Mouse (Mus musculus) midbrain, embryonic 13.5 days (tissue): ENCODE data around the gene Ncan. TPM values are rescaled to one million over a fixed set of nuclear protein-coding genes. Genes with fewer than 3 reads are reported as not detected.

Experiments used
- ATAC-seq: fragments of 200-750 bp; cut with Nextera tagmentation; 2 replicates; pipeline ENCODE4 v1.8.0; 2017; ENCODE audit warnings: mild to moderate bottlenecking, moderate TSS enrichment, moderate library complexity
- H3K27ac ChIP-seq: fragments of 300-500 bp; sonication (generic); 2 replicates; pipeline ENCODE4 v1.5.1; 2015; ENCODE audit warnings: inconsistent platforms, mild to moderate bottlenecking, moderate library complexity
- H3K27me3 ChIP-seq: fragments of 300-500 bp; sonication (generic); 2 replicates; pipeline ENCODE4 v1.6.1; 2015; ENCODE audit warnings: mild to moderate bottlenecking, inconsistent platforms
- H3K36me3 ChIP-seq: fragments of 300-500 bp; sonication (generic); 2 replicates; pipeline ENCODE4 v1.6.1; 2015; ENCODE audit warnings: mild to moderate bottlenecking, inconsistent platforms
- H3K4me1 ChIP-seq: fragments of 300-500 bp; sonication (generic); replicated peaks from 2 replicates; pipeline ENCODE4 v1.6.1; 2015; ENCODE audit warnings: inconsistent platforms
- H3K4me2 ChIP-seq: fragments of 300-500 bp; sonication (generic); replicated peaks from 2 replicates; pipeline ENCODE4 v1.6.1; 2015; ENCODE audit warnings: moderate library complexity, mild to moderate bottlenecking, inconsistent platforms
- H3K4me3 ChIP-seq: fragments of 300-500 bp; sonication (generic); replicated peaks from 2 replicates; pipeline ENCODE4 v1.5.1; 2015; ENCODE audit warnings: mild to moderate bottlenecking, inconsistent platforms
- H3K9ac ChIP-seq: fragments of 300-500 bp; sonication (generic); replicated peaks from 2 replicates; pipeline ENCODE4 v1.6.1; 2015; ENCODE audit warnings: mild to moderate bottlenecking, inconsistent platforms
- H3K9me3 ChIP-seq: fragments of 300-500 bp; sonication (generic); 2 replicates; pipeline ENCODE4 v1.6.1; 2016; ENCODE audit warnings: mild to moderate bottlenecking, inconsistent platforms
- WGBS: fragments of 180-500 bp; shearing (Covaris S2); methylation state at CpG from one replicate; pipeline ENCODE4 v1.1.7; 2015; 5-methylcytosine and 5-hydroxymethylcytosine counted together
- polyA plus RNA-seq: library from polyadenylated mRNA; unstranded; fragments of >200 nt; fragmentation: Nextera tagmentation; extraction: Ambion mirVana; gene quantifications from 2 replicates; pipeline ENCODE4 v1.2.1, GENCODE M21; 2015

Ncan gene
- polyA plus RNA-seq, 1 experiment from 2014 or later, result 146 TPM

DNA sequence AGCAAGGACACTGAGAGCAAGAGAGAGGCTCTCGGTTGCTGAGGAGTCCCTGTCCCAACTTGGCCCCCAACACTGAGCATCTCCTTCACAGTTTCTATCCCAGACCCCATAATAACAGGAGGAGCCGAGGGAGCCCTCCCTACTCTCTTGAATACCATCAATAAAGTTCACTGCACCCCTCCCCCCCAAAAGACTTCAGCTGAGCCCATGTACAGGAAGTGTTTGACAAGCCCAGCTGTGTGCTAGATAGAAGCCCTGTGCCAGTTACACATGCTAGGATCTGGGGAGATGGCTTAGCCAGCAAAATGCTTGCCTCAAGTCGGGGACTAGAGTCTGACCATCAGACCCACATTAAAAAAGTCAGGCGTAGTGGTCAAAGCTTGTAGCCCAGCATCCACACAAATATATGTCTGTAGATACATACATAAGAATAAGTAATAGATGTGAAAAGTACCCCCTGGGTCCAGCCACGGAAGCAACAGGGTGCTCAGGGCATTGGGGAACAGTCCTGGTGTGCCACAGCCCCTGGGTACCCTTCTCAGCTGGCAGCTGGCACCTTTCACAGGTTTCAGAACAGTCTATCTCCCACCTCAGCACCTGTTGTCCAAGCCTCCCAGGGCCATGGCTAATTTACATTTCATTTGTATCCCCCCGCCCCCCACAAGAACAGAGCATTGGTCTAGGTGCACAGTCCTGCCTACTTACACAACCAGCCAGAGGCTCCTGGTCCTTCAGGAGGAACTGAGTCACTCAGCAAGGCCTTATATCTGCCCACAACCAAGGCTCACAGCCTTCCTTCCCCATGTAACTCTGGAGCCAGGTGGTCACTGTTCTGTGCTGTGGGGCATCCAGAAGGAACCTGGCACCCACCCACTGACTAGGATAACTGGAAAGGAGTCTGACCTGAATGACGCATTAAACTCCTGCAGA is 27.3 kb upstream of the Ncan start:
- Histone ChIP-seq H3K27me3 (0 out of 2 replicates have a peak, but pooled peaks cover 2% of the 10 kb centered on the region), H3K36me3 (peaks cover 43% of the 10 kb centered on the region), H3K4me3 (no peak overlapping the region), H3K4me1 (peaks cover 8% of the 10 kb centered on the region; the same call in 1 of the 2 replicates), H3K9ac (no peak overlapping the region), H3K4me2 (no peak overlapping the region), H3K9me3 (no peaks in the 10 kb centered on the region), H3K27ac (no peak overlapping the region)
- 87% methylated on average over 7 of the region's 7 CpGs for WGBS
- ATAC-seq, result no peak

DNA sequence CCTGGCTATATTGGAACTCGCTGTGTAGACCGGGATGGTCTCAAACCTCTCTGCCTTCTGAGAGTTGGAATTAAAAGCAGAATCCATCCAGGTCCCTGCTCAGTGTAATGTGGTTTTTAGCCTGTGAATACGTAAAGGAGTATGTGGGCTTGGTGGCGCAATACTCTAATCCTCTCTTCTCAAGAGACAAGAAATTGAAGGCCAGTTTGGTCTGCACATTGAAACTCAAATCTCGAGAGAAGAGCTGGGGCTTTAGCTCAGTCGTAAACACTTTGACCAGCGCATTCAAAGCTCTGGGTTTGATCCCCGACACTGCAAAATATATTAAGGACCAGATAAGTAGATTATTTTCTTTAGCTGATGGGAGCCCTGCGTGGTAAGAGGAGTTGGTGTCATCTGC is 19.3 kb upstream of the Ncan start:
- Histone ChIP-seq H3K27me3 (no peaks in the 10 kb centered on the region), H3K27ac (peak overlapping the region; percentile 86), H3K36me3 (peaks cover 49% of the 10 kb centered on the region), H3K4me2 (peak overlapping the region; percentile 70), H3K9ac (peak overlapping the region; percentile 79), H3K4me3 (peak overlapping the region; percentile 84), H3K9me3 (no peaks in the 10 kb centered on the region), H3K4me1 (peaks cover 24% of the 10 kb centered on the region)
- WGBS, result 12% methylated on average over 9 of the region's 9 CpGs
- no peak for ATAC-seq

DNA sequence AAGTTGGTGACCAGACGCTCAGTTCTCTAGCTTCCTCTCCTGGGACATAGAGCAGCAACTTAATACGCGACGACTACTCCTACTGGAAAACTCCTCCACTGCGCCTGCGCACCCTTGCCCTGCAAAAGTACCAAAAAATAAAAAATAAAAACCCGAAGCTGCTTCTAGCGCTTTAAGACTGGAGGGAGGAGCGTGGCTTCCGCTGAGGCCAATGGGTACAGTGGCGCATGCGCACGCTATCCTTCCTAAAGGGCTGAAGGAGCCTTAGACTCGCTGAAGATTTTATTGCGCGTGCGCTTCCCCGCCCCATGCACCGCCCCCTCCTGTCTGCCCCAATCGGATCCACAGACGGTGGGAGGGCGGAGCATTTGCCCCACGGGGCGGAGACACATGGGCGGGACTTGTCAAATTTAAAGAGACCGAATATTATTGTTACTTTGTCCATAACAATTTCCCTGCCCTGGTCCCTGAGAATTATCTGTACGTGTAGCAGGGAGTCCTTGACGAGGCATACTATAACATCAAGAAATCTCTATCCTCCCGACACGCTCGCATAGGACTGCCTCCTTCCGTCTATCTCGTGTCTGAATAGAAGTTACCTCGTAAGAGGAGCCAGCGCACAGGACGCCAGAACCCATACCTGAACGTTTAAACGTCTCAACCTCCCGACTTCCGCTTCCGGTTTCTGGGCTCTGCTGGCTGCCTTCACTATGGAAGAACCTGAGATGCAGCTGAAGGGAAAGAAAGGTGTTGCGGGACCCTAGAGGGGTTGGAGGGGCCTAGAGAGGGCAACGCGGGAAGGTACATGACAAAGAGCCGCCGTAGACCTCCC is 18.6 kb upstream of the Ncan start, which contains the start of the genes Rfxank, Borcs8 and Mef2b:
Gene Rfxank (minus strand): TSS at position 129 of the 832 bp plus-strand sequence.
Gene Borcs8 (plus strand): TSS at position 474 of the 832 bp plus-strand sequence.
Gene Mef2b (plus strand): TSS at position 686 of the 832 bp plus-strand sequence.
- Histone ChIP-seq H3K27ac (peak within 1 kb of the TSS; percentile 86), H3K4me2 (peak within 1 kb of the TSS; percentile 70), H3K27me3 (no peaks in the 10 kb centered on the region), H3K36me3 (peaks cover 49% of the 10 kb centered on the region), H3K9me3 (no peaks in the 10 kb centered on the region), H3K4me3 (peak within 1 kb of the TSS; percentile 84), H3K9ac (peak within 1 kb of the TSS; percentile 79), H3K4me1 (peaks cover 24% of the 10 kb centered on the region)
- peak; percentile 97 for ATAC-seq
- under 1% methylated on average over 46 of the region's 46 CpGs for WGBS

DNA sequence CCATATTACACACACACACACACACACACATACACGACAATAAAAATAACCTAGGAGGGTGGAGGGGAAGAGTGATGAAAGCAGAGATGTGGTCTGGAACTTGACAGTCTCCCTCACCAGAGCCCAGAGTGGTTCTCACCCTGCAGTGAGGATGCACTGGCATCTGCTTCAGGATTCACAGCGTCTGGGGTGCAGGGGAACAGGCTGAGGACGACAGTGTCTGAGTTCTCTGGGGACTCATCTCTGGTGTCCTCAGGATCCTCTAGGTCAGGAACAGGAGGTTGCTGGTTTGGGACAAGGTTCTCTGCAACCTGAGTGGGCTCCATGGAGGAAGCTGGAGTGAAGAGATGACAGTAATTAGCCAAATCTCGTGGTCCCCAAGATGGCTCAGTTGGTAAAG is 17.2 kb upstream of the Ncan start:
- Histone ChIP-seq H3K27me3 (no peaks in the 10 kb centered on the region), H3K36me3 (peaks cover 49% of the 10 kb centered on the region), H3K9me3 (no peaks in the 10 kb centered on the region), H3K4me2 (peak overlapping the region; percentile 70), H3K27ac (no peak overlapping the region), H3K9ac (peak overlapping the region; percentile 63; the same call in 1 of the 2 replicates), H3K4me1 (peaks cover 24% of the 10 kb centered on the region), H3K4me3 (peak overlapping the region; percentile 84)
- WGBS, result 77% methylated on average over 4 of the region's 4 CpGs
- ATAC-seq, result no peak

DNA sequence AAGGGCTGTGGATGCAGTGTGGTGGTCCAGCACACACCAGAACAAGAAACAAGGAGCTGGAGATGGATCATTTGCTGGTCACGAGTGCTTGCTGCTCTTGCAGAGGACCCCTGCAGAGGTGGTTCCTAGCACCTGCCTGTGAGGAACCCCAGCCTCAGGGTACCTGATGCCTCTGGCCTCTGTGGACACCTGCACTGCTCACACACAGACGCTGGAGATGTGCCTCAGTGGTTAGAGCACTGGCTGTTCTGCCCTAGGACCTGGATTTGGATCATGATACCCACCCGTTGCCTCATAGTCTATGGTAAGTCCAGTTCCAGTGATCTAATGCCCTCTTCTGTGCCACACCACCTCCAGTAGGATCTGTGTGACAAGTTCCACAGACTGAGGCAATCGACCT is 15.9 kb upstream of the Ncan start:
- Histone ChIP-seq H3K9ac (no peak overlapping the region), H3K4me2 (no peak overlapping the region), H3K9me3 (no peaks in the 10 kb centered on the region), H3K27me3 (no peaks in the 10 kb centered on the region), H3K27ac (no peak overlapping the region), H3K36me3 (peaks cover 40% of the 10 kb centered on the region), H3K4me3 (no peak overlapping the region), H3K4me1 (peaks cover 27% of the 10 kb centered on the region)
- 89% methylated on average over 4 of the region's 4 CpGs for WGBS
- ATAC-seq, result no peak

DNA sequence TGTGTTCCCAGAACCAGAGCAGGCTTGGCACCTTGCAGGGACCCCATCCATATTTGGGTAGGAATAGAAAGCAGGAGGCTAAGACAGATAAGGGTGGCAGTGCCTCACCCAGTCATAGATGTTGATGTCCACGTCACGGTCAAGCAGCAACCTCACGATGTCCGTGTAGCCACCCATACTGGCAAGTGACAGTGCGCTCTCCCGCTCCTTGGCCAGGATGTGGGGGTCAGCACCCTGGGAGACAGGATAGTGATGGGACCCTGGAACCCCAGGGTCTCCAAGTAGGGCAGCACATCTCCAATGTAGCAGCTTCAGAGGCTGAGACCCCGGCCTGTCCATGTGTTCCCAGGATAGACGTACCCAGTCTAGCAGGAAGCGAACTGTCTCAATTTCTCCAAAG is 14.3 kb upstream of the Ncan start:
- H3K4me2 ChIP-seq, result no peak overlapping the region
- no peak overlapping the region for H3K9ac ChIP-seq
- 96% methylated on average over 9 of the region's 9 CpGs for whole genome bisulfite sequencing
- peaks cover 40% of the 10 kb centered on the region for H3K36me3 ChIP-seq
- ATAC-seq, result no peak
- no peaks in the 10 kb centered on the region for H3K9me3 ChIP-seq
- H3K27me3 ChIP-seq, result no peaks in the 10 kb centered on the region
- H3K4me3 ChIP-seq, result no peak overlapping the region
- H3K27ac ChIP-seq, result no peak overlapping the region
- peaks cover 22% of the 10 kb centered on the region for H3K4me1 ChIP-seq

DNA sequence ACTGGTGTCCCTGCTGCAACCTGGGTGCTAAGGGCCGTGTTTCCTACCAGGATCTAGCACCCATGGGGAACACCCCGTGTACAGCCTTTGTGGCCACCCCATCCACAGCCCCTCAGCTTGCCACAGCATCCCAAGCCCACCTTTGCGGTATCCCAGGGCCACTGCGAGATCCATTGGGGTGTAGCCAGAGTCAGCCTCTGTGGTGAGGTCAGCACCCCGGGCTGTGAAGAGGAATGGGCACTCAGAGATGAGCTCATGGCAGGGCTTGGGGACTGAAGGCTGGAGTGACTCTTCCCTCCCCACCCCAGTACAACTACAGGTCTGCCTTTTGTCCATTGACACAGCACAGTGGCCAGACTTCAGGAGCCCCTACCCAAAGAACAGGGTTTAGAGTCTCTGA is 13.4 kb upstream of the Ncan start:
- 93% methylated on average over 5 of the region's 5 CpGs for whole genome bisulfite sequencing
- peaks cover 40% of the 10 kb centered on the region for H3K36me3 ChIP-seq
- no peaks in the 10 kb centered on the region for H3K9me3 ChIP-seq
- H3K27ac ChIP-seq, result no peak overlapping the region
- no peaks in the 10 kb centered on the region for H3K27me3 ChIP-seq
- H3K4me3 ChIP-seq, result no peak overlapping the region
- no peak overlapping the region for H3K9ac ChIP-seq
- no peak overlapping the region for H3K4me2 ChIP-seq
- H3K4me1 ChIP-seq, result peaks cover 21% of the 10 kb centered on the region
- no peak for ATAC-seq

DNA sequence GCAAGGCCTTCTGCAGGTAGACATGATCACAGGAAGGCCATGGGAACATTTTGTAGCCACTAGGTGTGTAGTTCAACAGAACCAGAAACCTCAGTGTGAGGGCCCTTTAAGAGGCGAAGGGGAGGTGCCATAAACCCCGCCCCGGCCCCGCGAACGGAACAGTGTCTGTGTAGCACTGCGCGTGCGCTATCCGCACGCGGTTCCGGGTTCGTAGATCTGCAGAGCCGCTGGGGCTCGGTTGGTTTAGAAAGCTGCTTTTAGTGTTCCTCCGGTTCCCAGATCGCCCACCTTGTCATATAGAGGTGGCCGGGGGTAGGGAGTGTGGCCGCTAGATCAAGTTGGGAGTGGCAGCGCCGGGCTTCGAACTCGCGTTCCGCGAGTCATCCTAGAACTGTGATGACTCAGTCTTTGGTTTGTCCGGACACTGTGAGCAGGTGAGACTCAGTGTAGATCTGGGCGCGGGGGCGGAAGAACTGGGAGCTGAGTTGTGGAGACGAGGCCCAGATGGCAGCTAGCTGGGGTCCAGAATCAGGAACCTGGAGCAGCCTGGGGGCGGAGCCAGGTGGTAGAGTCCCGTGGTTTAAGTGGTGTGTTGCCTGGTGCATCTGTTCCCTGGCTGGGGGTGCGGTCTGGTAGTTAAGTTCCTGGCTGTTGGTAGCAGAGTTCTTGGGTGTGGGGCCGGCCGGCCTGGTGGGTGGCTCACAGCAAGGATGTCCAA is 10.7 kb upstream of the Ncan start, which contains the start of gene Nr2c2ap:
Gene Nr2c2ap (plus strand): TSS at position 168 of the 718 bp plus-strand sequence.
- H3K9me3 ChIP-seq, result no peaks in the 10 kb centered on the region
- peak within 1 kb of the TSS; percentile 68 for H3K4me3 ChIP-seq
- peaks cover 36% of the 10 kb centered on the region for H3K36me3 ChIP-seq
- H3K9ac ChIP-seq, result peak within 1 kb of the TSS; percentile 71
- H3K4me2 ChIP-seq, result peak within 1 kb of the TSS; percentile 81
- ATAC-seq, result peak; percentile 90
- H3K4me1 ChIP-seq, result peaks cover 10% of the 10 kb centered on the region
- H3K27ac ChIP-seq, result peak within 1 kb of the TSS; percentile 42; the same call in 1 of the 2 replicates
- 2% methylated on average over 37 of the region's 37 CpGs for WGBS
- no peaks in the 10 kb centered on the region for H3K27me3 ChIP-seq

DNA sequence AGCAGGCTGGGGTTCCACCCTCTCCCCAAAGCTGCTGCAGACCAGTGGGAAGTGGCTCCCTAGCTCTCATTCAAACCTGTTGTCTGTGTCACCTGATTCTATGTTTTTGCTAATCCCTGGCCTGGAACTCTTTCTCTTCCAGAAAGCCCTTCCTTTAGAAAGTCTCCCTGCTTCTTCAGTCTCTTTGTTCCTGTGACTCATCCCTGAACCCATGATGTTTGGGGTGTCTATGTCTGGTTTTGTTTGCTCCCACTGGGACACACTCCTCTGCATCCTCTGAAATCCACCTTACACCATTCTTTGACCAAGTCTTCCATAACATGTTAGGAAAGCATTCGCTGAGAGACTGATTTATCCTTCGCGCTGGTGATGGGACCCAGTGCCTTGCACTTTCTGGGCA is 9.4 kb upstream of the Ncan start:
- 77% methylated on average over 3 of the region's 3 CpGs for WGBS
- peak overlapping the region; percentile 42 for H3K27ac ChIP-seq
- H3K9ac ChIP-seq, result no peak overlapping the region
- H3K4me1 ChIP-seq, result peaks cover 10% of the 10 kb centered on the region
- H3K4me3 ChIP-seq, result no peak overlapping the region
- no peaks in the 10 kb centered on the region for H3K9me3 ChIP-seq
- no peaks in the 10 kb centered on the region for H3K27me3 ChIP-seq
- peaks cover 24% of the 10 kb centered on the region for H3K36me3 ChIP-seq
- ATAC-seq, result no peak
- no peak overlapping the region for H3K4me2 ChIP-seq

DNA sequence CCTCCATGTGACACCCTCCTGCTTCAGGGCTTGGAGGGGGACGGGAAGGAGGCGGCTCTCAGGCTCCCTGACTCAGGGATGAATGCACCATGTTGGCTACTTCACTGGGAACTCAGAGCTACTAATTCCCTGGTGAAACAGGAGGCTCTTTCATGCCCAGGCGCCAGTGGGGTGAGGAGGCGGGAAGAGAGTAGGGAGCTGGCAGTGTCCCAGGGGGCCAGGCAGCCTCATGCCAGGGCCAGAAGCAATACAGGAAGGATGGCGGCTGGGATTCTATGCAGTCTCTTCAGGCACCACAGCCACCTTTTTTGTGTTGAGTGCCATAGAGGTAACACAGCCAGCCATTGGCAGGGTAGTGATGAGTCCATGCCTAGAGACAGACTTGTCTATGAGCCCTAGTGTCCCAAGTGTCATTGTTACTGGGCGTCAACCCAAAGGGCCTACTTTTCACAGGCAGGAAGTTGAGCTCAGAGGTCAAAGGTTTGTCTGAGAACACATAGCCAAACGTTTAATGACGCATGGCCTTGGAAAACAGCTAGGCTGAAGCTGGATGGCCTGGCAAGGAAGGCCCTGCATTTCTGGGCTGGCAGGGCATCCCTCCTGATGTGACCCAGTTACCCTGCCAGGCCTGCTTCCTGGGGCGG is 8.8 kb upstream of the Ncan start:
- Histone ChIP-seq H3K4me1 (peaks cover 10% of the 10 kb centered on the region), H3K9ac (no peak overlapping the region), H3K27ac (peak overlapping the region; percentile 42), H3K4me3 (no peak overlapping the region), H3K4me2 (no peak overlapping the region), H3K9me3 (no peaks in the 10 kb centered on the region), H3K27me3 (0 out of 2 replicates have a peak, but pooled peaks cover 1% of the 10 kb centered on the region), H3K36me3 (peaks cover 18% of the 10 kb centered on the region)
- 65% methylated on average over 9 of the region's 9 CpGs for WGBS
- peak; percentile 24; the same call in 1 of the 2 replicates for ATAC-seq

DNA sequence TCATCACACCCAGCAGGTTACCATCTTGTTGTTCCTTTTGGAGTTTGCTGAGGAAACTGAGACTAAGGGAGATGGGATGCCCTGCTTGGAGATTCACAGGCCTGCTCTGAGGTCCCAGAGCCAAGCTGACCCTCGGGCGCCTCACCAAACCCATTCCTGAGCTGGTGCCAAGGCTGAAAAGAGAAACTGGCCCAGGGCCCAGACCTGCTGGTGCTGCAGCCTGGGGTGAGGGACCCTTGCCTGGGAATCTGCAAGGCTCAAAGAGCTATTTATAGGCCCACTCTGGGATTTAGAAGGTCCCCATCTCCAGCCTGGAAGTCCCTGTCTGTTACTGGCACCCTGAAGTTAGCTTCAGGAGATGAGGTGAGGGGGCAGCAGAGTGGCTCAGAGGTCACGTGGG is 7.8 kb upstream of the Ncan start:
- Histone ChIP-seq H3K9me3 (no peaks in the 10 kb centered on the region), H3K27me3 (0 out of 2 replicates have a peak, but pooled peaks cover 6% of the 10 kb centered on the region), H3K9ac (no peak overlapping the region), H3K36me3 (peaks cover 8% of the 10 kb centered on the region), H3K4me2 (no peak overlapping the region), H3K27ac (peak overlapping the region; percentile 56; the same call in 1 of the 2 replicates), H3K4me3 (no peak overlapping the region), H3K4me1 (peaks cover 10% of the 10 kb centered on the region)
- 83% methylated on average over 3 of the region's 3 CpGs for WGBS
- ATAC-seq, result no peak
